Mouse (Mus musculus) stomach, postnatal 0 days (tissue): Measurements from ENCODE around the gene St6galnac5.

Experiments used
- CTCF ChIP-seq: IDR thresholded peaks from 2 replicates; pipeline ENCODE4 v1.5.1; 2016; ENCODE audit warnings: antibody characterized with exemption, low read depth, mild to moderate bottlenecking, moderate library complexity
- EP300 ChIP-seq: optimal IDR thresholded peaks from 2 replicates; pipeline ENCODE3; 2016; ENCODE audit warnings: antibody characterized with exemption

- TF ChIP-seq CTCF = no peak
- TF ChIP-seq EP300 = no peak
Observed at GRCm38 (mm10) chr3:152793006-152793405, 189.0 kb downstream of the St6galnac5 start.
